Mouse (Mus musculus) left cerebral cortex, postnatal 4 days (tissue): ENCODE data around the gene Arid1b. TPM values are rescaled to one million over a fixed set of nuclear protein-coding genes. Genes with fewer than 3 reads are reported as not detected.
"Not testable (repeated sequence)": the region's sequence is repeated elsewhere in the genome, so short reads cannot be mapped to it uniquely, and the experiment has no call there.

Source experiments
- DNase-seq: peaks from one replicate; pipeline ENCODE4 v3.0.0-alpha.2; 2022
- intact Hi-C: fragments of 180-260 bp; cut with DNase I; formaldehyde crosslinking; loops from one replicate; pipeline ENCODE4 v1.15.1; 2025
- total RNA-seq, 2 experiments: library from RNA; stranded (reverse); gene quantifications; 2 replicates each; pipeline ENCODE4 v1.2.3; 2021

The Arid1b gene
- total RNA-seq, 2 experiments from 2014 or later, result 103 to 107 TPM

DNA sequence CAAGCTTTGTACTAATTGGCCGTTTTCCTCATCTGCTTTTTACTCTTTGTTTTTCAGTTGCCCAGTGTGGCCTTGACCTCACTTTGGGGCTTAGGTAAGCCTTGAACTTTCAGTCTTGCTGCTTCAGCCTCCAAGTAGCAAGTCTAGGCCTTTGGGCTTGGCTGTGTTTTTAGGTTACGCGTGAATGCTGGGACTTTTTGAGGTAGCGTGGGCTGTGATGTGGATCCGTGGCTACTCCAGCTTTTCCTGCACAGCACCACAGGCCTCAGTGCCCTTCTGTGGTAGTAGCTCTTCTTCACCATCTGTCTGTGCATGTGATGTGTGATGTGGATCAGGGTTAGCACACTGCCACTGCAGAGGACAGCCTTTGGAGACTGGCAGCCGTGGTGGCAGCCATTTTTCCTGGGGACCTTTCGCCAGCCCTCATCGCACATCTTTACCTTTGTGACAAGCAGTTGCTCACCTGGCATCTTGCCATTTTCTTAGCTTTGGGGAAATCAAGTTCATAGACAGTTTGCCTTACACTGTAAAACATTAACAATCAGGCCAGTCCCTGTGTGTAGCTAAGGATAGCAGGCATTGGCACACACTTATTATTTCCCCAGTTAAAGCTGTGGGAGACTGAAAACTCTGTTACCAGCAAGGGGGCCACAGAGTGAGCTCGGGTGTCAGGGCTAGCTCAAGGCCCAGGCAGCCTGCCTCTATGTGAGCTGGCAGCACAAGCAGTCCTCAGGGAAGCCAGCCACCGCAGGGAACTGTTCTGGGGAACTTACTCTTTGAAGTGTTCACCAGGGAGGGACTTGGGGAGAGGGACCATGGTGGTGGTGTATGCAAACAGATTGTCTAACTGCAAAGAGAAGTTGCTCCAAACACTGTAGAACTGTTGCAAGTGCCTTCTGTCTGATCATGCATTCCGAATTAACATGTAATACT lies 112.4 kb downstream of the Arid1b start:
- intact Hi-C loops, result no loop called here
- no peak for DNase-seq

DNA sequence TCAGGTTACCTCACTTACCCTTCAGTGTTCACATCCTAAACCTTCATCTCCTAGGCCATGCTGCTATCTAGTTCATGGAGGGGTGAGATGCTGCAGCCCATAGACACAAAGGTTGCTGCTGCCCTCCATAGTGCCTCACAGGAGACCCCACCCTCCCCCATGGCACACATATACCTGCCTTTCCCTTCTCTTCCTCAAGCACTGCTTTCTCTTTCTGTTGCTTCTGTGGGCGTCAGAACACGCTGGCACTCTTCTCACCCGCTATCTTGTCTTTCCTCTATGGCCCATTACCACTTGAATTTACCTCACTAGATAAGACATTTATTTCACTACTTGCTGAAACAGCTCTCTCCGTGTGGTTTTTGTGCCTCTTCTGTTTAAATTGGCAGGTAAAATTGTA lies 113.4 kb downstream of the Arid1b start:
- no peak for DNase-seq
- intact Hi-C loops, result no loop called here

DNA sequence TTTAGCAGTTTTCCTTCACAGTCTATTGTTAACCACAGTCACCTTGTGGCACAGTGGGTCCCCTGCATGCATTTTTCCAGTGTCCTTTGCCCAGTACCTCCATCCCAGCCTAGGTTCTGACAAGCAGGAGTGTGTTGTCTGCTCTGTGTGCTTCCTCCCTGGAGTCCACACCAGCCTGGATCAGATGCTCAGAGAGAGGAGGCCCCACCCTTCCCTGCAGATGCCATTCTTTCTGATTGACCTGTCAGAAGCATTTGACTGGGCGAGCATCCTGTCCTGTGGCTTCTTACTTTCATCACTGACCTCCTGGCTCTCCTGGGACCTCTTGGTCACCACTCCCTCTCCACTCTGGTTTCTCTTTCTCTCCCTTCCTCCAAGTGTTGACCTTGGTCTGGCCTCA lies 113.9 kb downstream of the Arid1b start:
- DNase-seq, result no peak
- intact Hi-C loops, result no loop called here

DNA sequence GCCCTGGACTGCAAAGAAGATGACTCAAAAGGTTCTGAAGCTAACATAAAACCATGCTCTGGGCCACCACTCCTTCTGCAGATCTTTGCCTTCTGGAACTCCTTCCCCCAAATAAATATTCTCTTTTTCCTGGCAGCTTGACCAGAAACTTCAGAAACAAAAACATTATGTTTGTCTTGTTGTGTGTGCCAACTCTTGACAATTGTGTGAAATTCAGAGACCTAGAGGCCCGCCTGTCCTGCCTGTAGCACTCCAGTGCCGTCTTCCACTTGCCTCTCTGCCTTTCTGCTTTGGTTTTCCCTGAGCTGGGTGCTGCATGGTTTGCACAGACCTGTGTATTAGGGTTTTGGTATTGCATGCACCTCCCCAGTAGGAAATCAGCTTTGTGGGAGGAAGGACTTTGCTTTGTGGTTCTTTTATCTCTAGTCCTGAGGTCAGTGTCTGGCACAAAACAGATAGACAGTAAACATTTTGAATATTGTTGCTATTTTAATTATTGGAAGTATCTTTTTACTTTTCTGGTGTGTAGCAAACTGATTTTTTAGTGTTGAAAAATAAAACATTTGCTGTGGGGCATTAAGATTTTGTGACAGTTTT lies 114.5 kb downstream of the Arid1b start:
- intact Hi-C loops, result no loop called here
- DNase-seq, result no peak

DNA sequence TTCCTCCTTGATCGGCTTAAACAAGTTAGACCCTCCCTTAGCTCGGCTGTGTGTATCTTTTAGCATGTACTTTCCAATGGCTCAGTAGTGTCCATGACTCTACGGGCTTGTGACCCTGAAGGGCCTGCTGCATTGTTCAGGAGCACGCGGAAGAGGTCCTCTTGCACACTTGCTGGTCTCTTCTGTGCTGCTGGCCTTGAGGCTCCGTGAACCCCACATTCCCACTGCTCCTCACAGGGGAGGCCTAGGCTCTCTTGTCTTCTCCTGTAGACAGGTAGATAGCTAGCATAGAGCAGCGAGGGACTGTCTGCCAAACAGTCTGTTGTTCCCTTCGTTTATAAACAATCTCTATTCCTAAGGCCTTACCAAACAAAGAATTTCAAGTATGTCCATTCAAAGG lies 115.2 kb downstream of the Arid1b start:
- intact Hi-C loops, result no loop called here
- no peak for DNase-seq

DNA sequence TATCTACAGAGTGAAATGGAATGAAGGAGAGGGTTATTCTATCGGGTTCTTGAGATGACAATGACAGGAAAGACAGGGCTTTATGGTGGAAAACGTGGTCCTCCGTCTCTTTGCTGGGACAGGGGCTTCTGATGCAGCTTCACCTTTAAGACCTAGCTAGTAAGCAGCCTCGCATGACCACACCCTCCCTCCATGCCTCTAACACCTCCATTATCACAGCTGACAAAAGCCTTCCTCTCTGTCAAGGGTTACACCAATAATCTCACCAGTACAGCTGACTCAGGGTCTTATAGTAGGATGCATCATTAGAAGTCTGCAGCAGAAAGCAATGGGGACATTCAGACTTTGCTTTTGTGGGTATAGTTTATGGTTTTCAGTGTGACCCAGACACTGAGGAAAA lies 116.0 kb downstream of the Arid1b start:
- intact Hi-C loops, result no loop called here
- DNase-seq, result no peak

DNA sequence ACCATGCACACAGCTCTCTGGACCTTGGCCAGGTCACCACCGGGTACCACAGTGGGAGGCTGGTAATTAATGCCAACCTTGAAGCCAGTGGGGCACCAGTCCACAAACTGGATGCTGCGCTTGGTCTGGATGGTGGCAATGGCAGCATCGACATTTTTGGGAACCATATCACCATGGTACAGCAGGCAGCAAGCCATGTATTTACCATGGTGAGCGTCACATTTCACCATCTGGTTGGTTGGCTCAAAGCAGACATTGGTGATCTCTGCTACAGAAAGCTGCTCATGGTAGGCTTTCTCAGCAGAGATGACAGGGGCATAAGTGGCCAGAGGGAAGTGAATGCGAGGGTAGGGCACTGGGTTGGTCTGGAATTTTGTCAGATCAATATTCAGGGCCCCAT lies 116.8 kb downstream of the Arid1b start:
- DNase-seq, intact Hi-C loops: not testable (repeated sequence)

DNA sequence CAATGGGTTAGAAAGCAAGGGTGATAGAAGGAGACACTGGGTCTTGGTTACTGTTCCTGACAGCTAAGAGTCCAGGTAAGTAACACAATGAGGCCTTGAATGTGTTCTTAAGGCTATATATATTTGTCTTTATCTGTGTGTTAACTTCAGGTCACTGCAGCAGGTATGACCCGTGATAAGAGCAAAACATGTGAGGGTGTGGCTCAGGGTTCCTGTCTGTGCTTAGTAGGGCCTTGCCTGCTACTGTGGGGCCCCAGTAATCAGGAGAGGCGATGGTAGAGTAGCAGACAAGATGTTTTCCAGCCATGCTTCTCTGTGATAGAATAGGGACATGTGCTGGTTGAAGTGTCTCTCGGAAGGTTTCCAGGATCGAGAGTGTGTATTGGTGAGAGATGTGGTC lies 118.0 kb downstream of the Arid1b start:
- intact Hi-C loops, result no loop called here
- DNase-seq, result no peak

DNA sequence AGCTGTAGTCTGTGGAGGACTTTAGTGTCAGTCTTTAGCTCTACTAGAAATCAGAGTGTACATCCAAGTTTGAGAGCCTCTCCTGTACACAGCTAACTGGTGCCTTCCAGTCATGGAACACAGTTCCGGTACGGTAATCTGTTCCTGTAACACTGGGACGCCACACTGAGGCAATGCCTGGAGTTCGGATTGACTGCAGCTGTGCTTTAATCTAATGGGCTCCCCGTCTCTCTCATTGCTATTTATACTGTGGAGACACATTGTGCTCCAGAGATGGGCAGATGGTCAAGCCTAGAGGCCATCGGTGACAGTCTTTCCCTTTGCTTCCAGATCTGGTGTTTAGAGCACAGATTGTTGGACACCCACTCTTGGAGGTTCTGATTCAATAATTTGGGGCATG lies 121.8 kb downstream of the Arid1b start:
- DNase-seq, result no peak
- intact Hi-C loops, result no loop called here

DNA sequence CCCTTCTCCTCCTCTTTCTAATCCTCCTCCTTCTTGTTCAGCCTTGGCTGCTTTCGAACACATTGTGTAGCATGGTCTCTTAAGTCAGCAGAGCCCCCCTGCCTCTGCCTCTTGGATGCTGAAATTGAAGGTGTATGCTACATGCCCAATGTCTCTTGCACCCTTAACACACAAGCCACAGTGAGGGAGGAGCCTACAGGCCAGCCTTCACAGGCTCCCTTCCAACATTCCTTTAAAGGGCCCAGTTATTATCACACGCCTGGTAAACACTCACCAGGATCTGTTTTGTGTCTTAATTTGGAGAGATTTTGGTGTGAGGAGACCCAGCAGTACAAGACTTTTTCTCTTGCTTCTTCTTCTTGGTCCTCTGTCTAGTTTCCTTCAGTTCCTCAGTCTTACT lies 122.9 kb downstream of the Arid1b start:
- no peak for DNase-seq
- intact Hi-C loops, result no loop called here

DNA sequence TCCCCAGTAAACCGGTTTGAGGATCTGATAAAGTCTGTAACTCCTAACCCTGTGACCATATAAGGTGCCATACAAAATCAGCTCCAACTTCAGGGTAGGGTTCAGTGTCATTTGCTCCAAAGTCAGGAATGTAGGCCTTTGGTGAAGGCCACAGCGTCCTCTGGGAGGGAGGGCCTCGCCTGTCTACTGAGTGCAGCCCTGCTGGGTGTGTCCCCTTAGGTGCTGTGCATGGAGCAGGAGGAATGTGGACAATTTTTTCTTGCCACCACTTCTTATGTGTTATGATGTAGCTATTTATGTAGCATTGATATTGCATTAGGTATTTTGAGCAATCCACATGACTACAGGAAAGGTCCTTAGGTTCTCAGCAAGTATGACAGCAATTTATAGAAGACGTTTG lies 124.0 kb downstream of the Arid1b start:
- DNase-seq, result no peak
- intact Hi-C loops, result no loop called here

DNA sequence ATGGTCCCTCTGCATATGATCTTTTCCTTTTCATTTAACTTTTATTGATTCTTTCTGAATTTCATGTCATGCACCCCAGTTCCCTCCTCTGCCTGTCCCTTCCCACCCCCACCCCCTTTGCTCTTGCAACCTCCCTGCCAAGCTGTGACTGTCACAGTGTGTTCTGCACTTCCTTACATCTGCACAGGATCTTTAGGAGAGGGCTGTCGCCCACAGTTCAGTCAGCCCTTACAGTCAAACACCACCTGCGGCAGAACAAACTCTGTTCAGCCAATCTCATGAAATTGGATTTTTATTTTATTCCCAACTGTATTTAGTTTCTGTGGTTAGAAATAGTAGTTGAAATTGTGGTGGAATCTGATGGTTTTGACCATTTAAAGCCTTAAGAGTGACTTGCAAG lies 130.5 kb downstream of the Arid1b start:
- no peak for DNase-seq
- intact Hi-C loops, result no loop called here

DNA sequence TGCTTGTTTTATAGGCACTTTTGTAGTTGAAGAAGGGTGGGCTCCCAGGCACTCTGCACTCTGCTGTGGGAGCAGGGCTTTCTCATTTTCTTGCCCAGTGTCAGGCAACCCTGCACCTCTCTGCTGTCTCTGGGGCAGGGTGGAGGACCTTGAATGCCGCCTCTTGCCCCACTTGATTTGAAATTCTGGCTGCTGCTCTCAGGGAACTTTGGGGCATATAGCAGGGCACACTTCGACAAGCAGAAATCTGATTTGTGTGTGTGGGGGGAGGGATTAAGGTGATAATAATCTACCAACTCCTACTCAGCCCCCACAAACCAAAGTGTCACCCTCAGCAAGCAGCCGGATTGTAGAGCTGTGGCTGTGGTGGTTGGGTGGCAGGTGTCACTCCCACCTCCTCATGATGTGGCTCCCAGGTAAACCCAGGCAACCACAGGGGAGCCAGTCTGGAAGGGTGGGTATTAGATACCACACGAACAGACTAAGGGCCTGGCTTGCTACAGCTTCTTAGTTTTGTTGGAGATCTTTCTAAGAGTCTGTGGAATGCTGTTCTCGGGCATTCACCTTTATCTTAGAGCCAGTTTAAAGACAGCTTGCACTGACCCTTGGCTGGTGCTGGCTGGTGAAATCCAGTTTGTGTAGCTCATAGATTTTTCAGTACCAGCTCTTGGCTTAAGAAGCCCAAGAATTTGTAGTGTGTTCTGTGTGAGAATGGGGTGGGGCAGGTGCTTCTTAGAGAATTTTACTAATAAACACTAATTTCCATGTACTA lies 131.1 kb downstream of the Arid1b start:
- DNase-seq, result no peak
- intact Hi-C loops, result no loop called here

DNA sequence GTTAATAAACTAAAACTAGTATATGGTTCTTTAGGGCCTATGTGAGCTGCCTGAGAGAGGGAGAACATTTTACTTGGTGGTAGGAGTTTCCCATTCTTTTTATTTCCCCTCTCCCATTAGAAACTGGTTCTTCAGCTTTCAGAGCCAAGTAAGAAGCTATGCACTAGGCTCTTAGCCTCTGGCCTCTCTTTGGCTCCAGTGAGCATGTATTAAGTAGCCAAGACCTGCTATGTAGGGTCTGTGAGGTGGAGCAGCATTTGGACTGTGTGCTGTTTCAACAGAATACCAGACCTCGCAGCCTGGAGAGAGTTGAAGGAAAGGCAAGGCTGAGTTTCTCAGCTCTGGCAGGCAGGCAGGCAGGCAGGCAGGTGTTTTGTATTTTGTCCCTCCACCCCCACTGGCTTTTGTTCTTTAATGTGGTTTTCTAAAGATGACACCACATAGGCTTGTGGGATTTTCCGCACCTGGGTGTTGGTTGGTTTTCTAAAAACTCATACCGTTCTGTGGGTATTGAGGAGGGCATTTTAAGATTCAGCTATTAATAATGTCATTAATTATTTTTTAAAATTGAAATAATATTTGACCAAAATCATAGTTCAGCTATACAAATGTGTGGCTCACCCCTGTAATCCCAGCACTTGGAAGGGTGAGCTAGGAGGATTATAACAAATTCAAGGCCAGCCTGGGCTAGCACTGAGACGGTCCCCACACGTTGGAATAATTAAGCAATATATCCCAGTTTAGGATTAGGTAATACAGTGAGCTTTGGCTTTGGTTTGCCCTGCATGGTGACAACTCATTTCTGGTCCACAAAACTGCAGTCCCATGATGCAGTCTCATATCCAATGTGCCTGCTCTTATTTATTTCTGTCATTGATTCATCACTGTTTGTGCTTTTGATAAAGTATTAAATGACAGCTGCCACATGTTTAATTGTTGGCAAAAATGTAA lies 132.0 kb downstream of the Arid1b start:
- no peak for DNase-seq
- intact Hi-C loops, result no loop called here

DNA sequence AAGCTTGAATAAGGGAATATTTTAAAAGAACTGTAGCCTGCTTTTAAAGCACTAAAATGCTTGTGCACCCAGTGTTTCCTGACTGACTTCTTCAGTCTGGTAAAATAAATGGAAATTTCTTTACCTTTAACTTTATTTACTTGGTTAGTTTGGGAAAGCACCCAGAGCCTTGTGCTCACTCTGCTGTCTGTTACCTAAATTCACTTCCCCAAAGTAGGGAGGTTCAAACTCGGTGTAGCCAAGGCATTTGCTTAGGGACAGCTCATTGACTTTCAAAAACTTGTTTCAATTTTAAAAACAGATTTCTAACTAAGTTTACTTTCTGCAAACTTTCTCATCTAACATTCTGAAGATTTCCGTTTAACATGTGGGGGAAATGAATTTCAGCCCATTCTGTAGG lies 135.5 kb downstream of the Arid1b start:
- intact Hi-C loops, result no loop called here
- DNase-seq, result no peak

DNA sequence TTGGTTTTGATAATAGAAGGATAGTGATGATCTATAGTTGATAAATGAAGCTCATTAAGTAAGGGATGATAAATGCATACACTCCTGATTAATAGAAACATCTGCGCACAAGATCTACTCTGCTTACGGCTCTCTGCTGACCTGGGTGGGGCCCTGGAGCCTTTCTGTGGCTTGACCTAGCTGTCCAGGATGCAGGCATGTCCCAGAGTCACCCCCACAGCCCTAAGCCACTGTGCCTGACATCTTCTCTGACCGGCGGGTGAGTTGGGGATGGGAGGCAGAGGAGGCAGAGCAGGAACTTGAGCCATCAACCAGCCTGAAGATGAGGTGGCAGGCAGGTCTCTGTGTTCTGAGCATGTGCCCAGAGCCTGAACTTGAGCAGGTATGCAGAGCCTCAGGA lies 136.0 kb downstream of the Arid1b start:
- intact Hi-C loops, result no loop called here
- no peak for DNase-seq

DNA sequence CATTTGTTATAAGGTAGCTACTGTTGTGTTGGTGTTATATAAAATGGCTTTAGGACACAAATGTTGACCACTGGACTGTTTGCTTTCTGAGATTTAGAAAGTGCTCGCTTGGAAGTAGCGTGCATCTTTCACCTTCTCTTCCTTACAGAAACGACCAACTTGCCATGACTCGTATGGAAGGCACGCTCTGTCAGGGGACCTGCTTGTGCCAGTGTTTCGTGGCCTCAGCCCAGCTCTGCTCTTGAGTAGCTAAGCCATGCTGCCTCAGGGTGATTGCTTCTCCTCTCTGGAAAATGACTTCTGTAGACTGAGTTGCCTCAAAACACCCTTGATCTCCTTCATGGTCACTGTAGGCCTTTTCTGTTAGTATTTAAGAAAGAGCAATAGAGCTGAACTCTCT lies 137.6 kb downstream of the Arid1b start:
- intact Hi-C loops, result no loop called here
- no peak for DNase-seq

DNA sequence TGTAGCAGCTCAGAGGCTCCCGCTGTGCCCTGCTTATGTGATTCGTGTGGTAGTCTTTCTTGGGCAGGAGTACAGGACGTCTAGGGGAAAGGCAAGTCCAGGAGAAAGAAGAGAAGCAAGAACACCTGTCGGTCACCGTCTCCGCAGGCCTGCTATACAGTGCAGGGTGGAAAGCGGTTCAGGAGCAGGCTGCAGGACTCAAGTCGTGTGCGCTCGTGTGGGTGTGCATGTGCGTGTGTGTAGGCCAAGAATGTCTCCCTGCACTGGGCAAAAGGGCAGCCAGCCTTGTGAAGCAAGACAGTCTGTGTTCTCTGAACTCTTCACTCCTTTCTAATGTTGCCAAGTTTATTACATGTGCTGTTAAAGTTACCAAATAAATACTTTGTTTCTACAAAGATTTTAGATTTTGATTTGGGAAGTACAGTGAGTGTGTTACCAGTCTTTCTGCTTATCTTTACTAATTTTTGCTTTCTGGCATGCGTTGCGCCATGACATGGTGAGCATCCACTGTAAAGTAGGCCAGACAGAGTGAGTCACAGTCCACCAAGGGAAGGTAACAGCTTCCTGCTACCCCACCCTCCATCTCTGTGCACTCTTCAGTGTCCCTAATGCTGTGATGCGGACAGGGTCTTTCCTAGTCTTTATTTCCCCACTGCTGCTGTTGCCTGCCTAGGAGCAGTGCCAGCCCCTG lies 138.3 kb downstream of the Arid1b start:
- intact Hi-C loops, result no loop called here

DNA sequence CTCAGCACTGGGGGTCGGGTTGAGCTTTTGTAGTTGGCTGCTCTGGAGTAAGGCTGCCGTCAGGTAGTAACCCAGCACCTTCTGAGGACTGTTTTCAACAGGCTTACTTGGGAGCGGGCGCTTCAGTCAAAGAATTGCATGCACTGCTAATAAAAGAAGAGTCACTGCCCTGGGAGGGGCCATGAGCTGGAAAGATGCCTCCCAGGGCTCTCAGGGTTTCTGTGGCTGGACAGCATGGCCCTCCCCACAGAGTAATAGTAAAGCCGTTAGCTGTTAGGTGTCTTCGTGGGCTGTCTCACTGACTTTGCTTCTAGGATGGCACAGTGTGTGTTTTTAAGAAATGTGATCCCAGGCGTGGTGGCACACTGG lies 138.8 kb downstream of the Arid1b start:
- DNase-seq, result no peak
- intact Hi-C loops, result no loop called here

More for the DNA sequence above, 138.3 kb downstream of the Arid1b start:
- DNase-seq, result no peak

DNA sequence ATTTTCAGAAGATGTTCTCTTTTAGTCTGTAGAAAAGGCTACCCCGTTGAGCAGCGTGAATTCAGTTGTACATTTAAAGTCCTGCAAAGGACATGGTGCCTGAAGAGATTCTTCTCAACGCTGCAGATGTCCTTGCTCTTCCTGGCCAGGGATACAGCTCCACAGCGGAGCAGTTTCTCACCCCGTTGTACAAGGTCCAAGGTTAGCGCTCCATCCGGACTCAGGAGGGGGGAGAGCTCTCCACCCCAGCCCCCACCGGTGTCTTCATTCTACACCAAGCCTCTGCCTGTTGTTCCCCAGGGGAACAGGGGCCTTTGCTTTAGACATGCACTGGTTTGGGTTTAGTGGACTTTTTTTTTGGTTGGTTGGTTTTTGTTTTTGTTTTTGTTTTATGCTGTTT lies 139.7 kb downstream of the Arid1b start:
- no peak for DNase-seq
- intact Hi-C loops, result no loop called here
